ENCODE assay signal across 25 mouse cellular contexts in the genomic region with DNA sequence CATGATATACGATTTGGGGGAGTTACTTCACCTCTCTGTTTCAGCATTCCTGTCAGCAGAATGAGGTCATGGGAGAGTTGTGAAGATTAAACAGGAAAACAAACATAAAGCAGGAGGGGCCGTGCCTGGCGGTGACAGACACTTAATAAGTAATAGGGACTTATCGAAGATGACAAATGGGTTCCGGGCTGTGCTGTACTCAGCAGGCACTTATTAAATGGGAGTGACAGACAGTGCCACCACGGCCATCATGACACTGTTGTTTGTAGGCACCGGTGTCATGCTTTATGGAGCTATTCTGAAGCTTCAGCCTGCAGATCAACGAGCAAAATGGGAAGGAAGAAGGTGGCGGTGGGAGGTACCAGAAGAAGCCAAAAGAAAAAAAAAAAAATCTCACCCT.
"Had no signal": no experiment of that assay in that cellular context is flagged by ENCODE, and none has a peak within 500 bp of the region (broad histone marks: within the 10 kb centered on the region; RNA-seq: fewer than 3 reads in every experiment).

No protein-coding gene starts in this region.

- DNase-seq: forebrain, postnatal 0 days; gastrocnemius, postnatal 14 days; gastrocnemius, postnatal 36 days; heart, adult 18-20 months; heart, postnatal 14 days; heart, postnatal 36 days; kidney, adult 18-20 months; kidney, adult 8-10 months; kidney, postnatal 14 days; kidney, postnatal 36 days; layer of hippocampus, adult 9-11 months; layer of hippocampus, postnatal 36 days; left cerebral cortex, postnatal 4 days; liver; liver, embryonic 13.5 days had no signal

- ATAC-seq: forebrain, postnatal 0 days; hindbrain, postnatal 0 days had no signal

- H3K4me3 ChIP-seq: heart, embryonic 13.5 days; heart, embryonic 15.5 days; hindbrain, embryonic 13.5 days; hindbrain, embryonic 15.5 days; kidney, embryonic 15.5 days; limb, embryonic 12.5 days; liver, embryonic 13.5 days had no signal

- H3K27ac ChIP-seq: heart, embryonic 13.5 days; heart, embryonic 15.5 days; hindbrain, embryonic 13.5 days; hindbrain, embryonic 15.5 days; hindbrain, postnatal 0 days; kidney, embryonic 15.5 days; kidney, postnatal 0 days; limb, embryonic 12.5 days; liver, embryonic 13.5 days had no signal

- H3K4me2 ChIP-seq: heart, embryonic 11.5 days; heart, embryonic 13.5 days; heart, embryonic 15.5 days; hindbrain, embryonic 13.5 days; hindbrain, embryonic 15.5 days; kidney, embryonic 15.5 days; limb, embryonic 12.5 days; liver, embryonic 11.5 days; liver, embryonic 13.5 days had no signal

- H3K9ac ChIP-seq: forebrain, postnatal 0 days; heart, embryonic 13.5 days; heart, embryonic 15.5 days; hindbrain, embryonic 13.5 days; hindbrain, embryonic 15.5 days; kidney, embryonic 15.5 days; limb, embryonic 12.5 days; liver, embryonic 13.5 days had no signal

- H3K9me3 ChIP-seq: heart, embryonic 13.5 days; heart, embryonic 15.5 days; hindbrain, embryonic 13.5 days; hindbrain, embryonic 15.5 days; kidney, embryonic 15.5 days; limb, embryonic 12.5 days; liver, embryonic 13.5 days had no signal

- H3K36me3 ChIP-seq: heart, embryonic 13.5 days; heart, embryonic 15.5 days; hindbrain, embryonic 13.5 days; hindbrain, embryonic 15.5 days; kidney, embryonic 15.5 days; liver, embryonic 13.5 days had no signal

- H3K4me1 ChIP-seq: heart, embryonic 13.5 days; heart, embryonic 15.5 days; hindbrain, embryonic 13.5 days; hindbrain, embryonic 15.5 days; kidney, embryonic 15.5 days; limb, embryonic 12.5 days; liver, embryonic 13.5 days had no signal

- H3K27me3 ChIP-seq: heart, embryonic 13.5 days; heart, embryonic 15.5 days; hindbrain, embryonic 13.5 days; hindbrain, embryonic 15.5 days; kidney, embryonic 15.5 days; limb, embryonic 12.5 days; liver, embryonic 13.5 days had no signal
